Mouse (Mus musculus): ENCODE measurements at regions not wholly inside any gene's neighbourhood (a gene's known extent, or its start where the extent isn't known, plus 50 kb on each side); places are given as distances from the start of the nearest gene placed in this dataset.

- DNase-seq (ENCODE audit: extremely low spot score, low spot score) = no peak
These were observed 207.3 kb upstream of the Ank start for GRCm38 (mm10) chr15:27258984-27259853.

- DNase-seq (ENCODE audit: extremely low spot score, low spot score) = no peak
These were observed 206.7 kb upstream of the Ank start for GRCm38 (mm10) chr15:27259854-27260191.

GRCm38 (mm10) chr15:27270203-27270602 lies 196.3 kb upstream of the Ank start:
- DNase-seq (ENCODE audit: extremely low spot score, low spot score) = no peak

GRCm38 (mm10) chr15:27282279-27282678 lies 184.2 kb upstream of the Ank start:
- no peak for DNase-seq (ENCODE audit: extremely low spot score, low spot score)

- DNase-seq (ENCODE audit: extremely low spot score, low spot score) = no peak
These were observed 162.6 kb upstream of the Ank start for GRCm38 (mm10) chr15:27303856-27304255.

GRCm38 (mm10) chr15:27304256-27304655 lies 162.2 kb upstream of the Ank start:
- DNase-seq (ENCODE audit: extremely low spot score, low spot score) = no peak

GRCm38 (mm10) chr15:27305035-27305434 lies 161.4 kb upstream of the Ank start:
- DNase-seq (ENCODE audit: extremely low spot score, low spot score) = no peak

- DNase-seq (ENCODE audit: extremely low spot score, low spot score) = no peak
These were observed 157.8 kb upstream of the Ank start for GRCm38 (mm10) chr15:27308639-27309038.

GRCm38 (mm10) chr15:27315964-27316745 lies 150.3 kb upstream of the Ank start:
- no peak for DNase-seq (ENCODE audit: extremely low spot score, low spot score)

- DNase-seq (ENCODE audit: extremely low spot score, low spot score) = no peak
These were observed 149.7 kb upstream of the Ank start for GRCm38 (mm10) chr15:27316746-27317129.

- DNase-seq (ENCODE audit: extremely low spot score, low spot score) = no peak
These were observed 144.4 kb upstream of the Ank start for GRCm38 (mm10) chr15:27321915-27322665.

- DNase-seq (ENCODE audit: extremely low spot score, low spot score) = peak; percentile 62
These were observed 140.5 kb upstream of the Ank start for GRCm38 (mm10) chr15:27325847-27326548.

GRCm38 (mm10) chr15:27326549-27326876 lies 140.0 kb upstream of the Ank start:
- no peak for DNase-seq (ENCODE audit: extremely low spot score, low spot score)

- DNase-seq (ENCODE audit: extremely low spot score, low spot score) = no peak
These were observed 138.7 kb upstream of the Ank start for GRCm38 (mm10) chr15:27327744-27328143.

GRCm38 (mm10) chr15:27328441-27328840 lies 138.0 kb upstream of the Ank start:
- no peak for DNase-seq (ENCODE audit: extremely low spot score, low spot score)

GRCm38 (mm10) chr15:27340070-27340469 lies 126.4 kb upstream of the Ank start:
- DNase-seq (ENCODE audit: extremely low spot score, low spot score) = no peak

GRCm38 (mm10) chr15:27341518-27341976 lies 124.9 kb upstream of the Ank start:
- DNase-seq (ENCODE audit: extremely low spot score, low spot score) = no peak

- DNase-seq (ENCODE audit: extremely low spot score, low spot score) = no peak
These were observed 108.0 kb upstream of the Ank start for GRCm38 (mm10) chr15:27358441-27358840.

GRCm38 (mm10) chr15:27359271-27359670 lies 107.2 kb upstream of the Ank start:
- DNase-seq (ENCODE audit: extremely low spot score, low spot score) = no peak

- DNase-seq (ENCODE audit: extremely low spot score, low spot score) = no peak
These were observed 92.0 kb upstream of the Ank start for GRCm38 (mm10) chr15:27374517-27374916.

GRCm38 (mm10) chr15:27378601-27379094 lies 87.8 kb upstream of the Ank start:
- no peak for DNase-seq (ENCODE audit: extremely low spot score, low spot score)
